Mouse (Mus musculus) testis, adult 2 months (tissue): ENCODE measurements around the gene Tdo2.

Source experiments
- CTCF ChIP-seq: fragments of 200-500 bp; IDR thresholded peaks from 2 replicates; pipeline ENCODE4 v1.5.1; 2012; ENCODE audit warnings: low read depth, mild to moderate bottlenecking, inconsistent platforms, low read length, moderate library complexity; ENCODE audit not compliant: control insufficient read depth, insufficient read depth, insufficient replicate concordance
- POLR2A ChIP-seq: fragments of 200-500 bp; IDR thresholded peaks from 2 replicates; pipeline ENCODE4 v1.6.1; 2012; ENCODE audit warnings: low read depth, mild to moderate bottlenecking, inconsistent platforms, low read length, moderate library complexity; ENCODE audit not compliant: control insufficient read depth

GRCm38 (mm10) chr3:81985100-81985499 lies 9.1 kb upstream of the Tdo2 start:
- TF ChIP-seq CTCF = no peak
- no peak for TF ChIP-seq POLR2A
